Mouse (Mus musculus): ENCODE results near the gene Zfp207. TPM values are rescaled to one million over a fixed set of nuclear protein-coding genes. Genes with fewer than 3 reads are reported as not detected.

Zfp207 gene
- 449 TPM for polyA plus RNA-seq (2014; fragmentation: Illumina TruSeq; extraction: RNeasy Lipid Tissue Mini Kit (QIAGEN cat#74804); ENCODE audit: low read depth, low replicate concordance)

DNA sequence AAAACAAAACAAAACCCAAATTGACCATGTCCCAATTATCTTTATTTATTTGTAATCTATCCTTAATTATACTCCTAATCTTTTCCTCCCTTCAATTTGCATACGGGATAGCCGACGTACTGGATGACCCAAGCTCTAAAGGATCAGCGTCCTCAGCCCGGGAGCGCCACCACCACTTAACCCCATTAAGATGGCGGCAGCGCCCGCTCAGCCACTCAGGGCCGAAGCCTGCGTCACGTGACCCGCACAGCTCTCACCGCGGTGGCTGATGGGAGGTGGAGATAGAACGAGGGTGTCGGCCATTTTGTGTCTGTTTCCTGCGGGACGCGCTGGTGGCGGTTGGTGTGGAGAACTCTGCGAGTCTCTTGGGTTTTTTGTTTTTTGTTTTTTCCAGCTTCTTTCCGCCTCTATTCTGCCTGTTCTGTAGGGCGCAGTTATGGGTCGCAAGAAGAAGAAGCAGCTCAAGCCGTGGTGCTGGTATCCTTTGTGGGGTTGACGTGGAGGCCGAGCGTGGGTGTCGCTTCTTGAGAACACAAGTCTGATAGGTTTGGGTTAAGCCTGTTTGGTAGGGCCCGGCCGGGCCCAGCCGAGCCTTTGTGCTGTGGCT, at the start of gene Zfp207:
TSS of gene Zfp207 (plus strand) at position 261 of the 607 bp plus-strand sequence.

DNA sequence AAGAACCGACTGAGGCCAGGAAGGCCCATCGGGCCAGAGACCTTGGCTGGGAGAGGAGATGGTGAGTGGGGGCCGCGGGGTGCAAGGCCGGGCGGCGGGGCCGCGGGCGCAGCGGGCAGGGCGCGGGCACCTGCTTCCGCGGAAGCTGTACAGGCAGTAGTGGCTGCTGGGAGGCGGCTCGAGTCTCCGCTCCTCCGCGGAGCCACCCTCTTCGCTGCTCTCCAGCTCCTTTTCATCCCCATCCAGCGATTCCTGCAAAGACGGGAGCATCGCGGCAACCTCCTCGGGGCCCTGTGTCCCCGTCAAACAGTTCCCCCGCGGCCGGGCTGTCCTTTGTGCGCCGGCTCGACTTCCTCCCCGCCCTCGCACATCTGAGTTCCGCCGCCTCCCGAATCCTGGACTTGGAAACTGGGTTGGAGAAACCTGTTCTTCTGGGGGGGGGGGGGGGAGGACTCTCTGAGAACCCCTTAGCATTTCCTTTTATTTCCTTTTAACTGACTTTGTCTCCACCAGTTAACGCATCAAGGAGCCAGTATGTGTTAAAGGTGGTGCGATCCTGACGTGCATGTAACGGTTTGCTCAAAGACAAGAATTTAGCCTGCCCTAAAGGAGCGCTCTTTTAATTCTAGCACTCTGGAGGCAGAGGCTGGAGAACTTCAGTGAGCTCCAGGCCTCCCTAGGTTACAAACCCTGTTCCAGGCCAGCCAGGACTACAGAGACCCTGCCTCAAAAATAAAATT, 5.2 kb upstream of the Zfp207 start, which contains the start of gene 5730455P16Rik:
TSS of gene 5730455P16Rik (minus strand) at position 323 of the 740 bp plus-strand sequence.

DNA sequence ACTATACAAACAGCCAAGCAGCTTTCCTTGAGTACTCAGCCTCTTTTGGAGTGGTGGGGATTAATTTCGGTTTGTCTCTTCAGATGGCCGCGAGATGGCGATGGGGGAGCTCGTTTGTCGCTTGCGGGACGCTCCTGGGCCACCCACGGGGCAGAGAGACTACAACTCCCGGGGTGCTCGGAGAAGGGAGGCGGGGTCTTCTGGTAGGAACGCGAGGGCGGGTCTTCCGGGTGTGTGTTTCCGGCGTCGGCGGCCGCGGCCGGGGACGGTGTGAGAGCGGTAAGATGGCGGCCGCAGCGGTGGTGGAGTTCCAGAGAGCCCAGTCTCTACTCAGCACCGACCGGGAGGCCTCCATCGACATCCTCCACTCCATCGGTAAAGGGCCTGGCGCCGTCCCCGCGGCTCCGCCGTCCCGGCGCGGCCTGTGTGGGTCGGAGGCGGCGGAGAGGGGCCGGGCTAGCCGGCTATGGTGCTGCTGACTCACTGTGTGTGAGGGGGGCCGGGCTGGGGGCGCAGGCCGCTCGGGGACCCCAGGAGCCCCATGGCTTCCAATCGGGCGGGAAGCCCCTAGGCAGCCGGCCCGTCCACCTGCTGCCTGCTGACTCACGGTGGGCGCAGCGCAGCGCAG, 45.4 kb downstream of the Zfp207 start, which contains the start of gene Psmd11:
TSS of gene Psmd11 (plus strand) at position 235 of the 628 bp plus-strand sequence.

Other genes with a start within 250 kb of the Zfp207 start
- 17.0 TPM for gene Tefm, start 241.1 kb upstream of the Zfp207 start, polyA plus RNA-seq (2014; fragmentation: Illumina TruSeq; extraction: RNeasy Lipid Tissue Mini Kit (QIAGEN cat#74804); ENCODE audit: low read depth, low replicate concordance)
- gene Adap2, start 229.2 kb upstream of the Zfp207 start, polyA plus RNA-seq (2014; fragmentation: Illumina TruSeq; extraction: RNeasy Lipid Tissue Mini Kit (QIAGEN cat#74804); ENCODE audit: low read depth, low replicate concordance), result 1.8 TPM
- gene Rnf135, start 199.4 kb upstream of the Zfp207 start, polyA plus RNA-seq (2014; fragmentation: Illumina TruSeq; extraction: RNeasy Lipid Tissue Mini Kit (QIAGEN cat#74804); ENCODE audit: low read depth, low replicate concordance), result 5.0 TPM
- 70.0 TPM for gene Rhot1, start 174.3 kb upstream of the Zfp207 start, polyA plus RNA-seq (2014; fragmentation: Illumina TruSeq; extraction: RNeasy Lipid Tissue Mini Kit (QIAGEN cat#74804); ENCODE audit: low read depth, low replicate concordance)
- 2.1 TPM for gene Rhbdl3, start 82.4 kb upstream of the Zfp207 start, polyA plus RNA-seq (2014; fragmentation: Illumina TruSeq; extraction: RNeasy Lipid Tissue Mini Kit (QIAGEN cat#74804); ENCODE audit: low read depth, low replicate concordance)
- gene 5730455P16Rik, start 5.2 kb upstream of the Zfp207 start, polyA plus RNA-seq (2014; fragmentation: Illumina TruSeq; extraction: RNeasy Lipid Tissue Mini Kit (QIAGEN cat#74804); ENCODE audit: low read depth, low replicate concordance), result 21.8 TPM
- gene Psmd11, start 45.3 kb downstream of the Zfp207 start, polyA plus RNA-seq (2014; fragmentation: Illumina TruSeq; extraction: RNeasy Lipid Tissue Mini Kit (QIAGEN cat#74804); ENCODE audit: low read depth, low replicate concordance), result 80.7 TPM
- 0.60 TPM for gene Cdk5r1, start 93.7 kb downstream of the Zfp207 start, polyA plus RNA-seq (2014; fragmentation: Illumina TruSeq; extraction: RNeasy Lipid Tissue Mini Kit (QIAGEN cat#74804); ENCODE audit: low read depth, low replicate concordance)